Mouse (Mus musculus) testis, adult 2 months (tissue): ENCODE data around the gene Supt3. TPM values are rescaled to one million over a fixed set of nuclear protein-coding genes. Genes with fewer than 3 reads are reported as not detected.

ENCODE experiments used
- H3K27ac ChIP-seq: fragments of 200-500 bp; 2 replicates; pipeline ENCODE4 v1.5.1; 2012; ENCODE audit warnings: low read depth, low read length; ENCODE audit not compliant: control insufficient read depth, insufficient read depth
- H3K27me3 ChIP-seq: fragments of 200-500 bp; 2 replicates; pipeline ENCODE4 v1.6.1; 2012; ENCODE audit warnings: mild to moderate bottlenecking, low read length, moderate library complexity; ENCODE audit not compliant: control insufficient read depth, insufficient read depth
- H3K36me3 ChIP-seq: fragments of 200-500 bp; 2 replicates; pipeline ENCODE4 v1.6.1; 2012; ENCODE audit warnings: mild to moderate bottlenecking, low read length; ENCODE audit not compliant: control insufficient read depth, insufficient read depth
- H3K4me1 ChIP-seq: fragments of 200-500 bp; 2 replicates; pipeline ENCODE4 v1.6.1; 2012; ENCODE audit warnings: low read length; ENCODE audit not compliant: control insufficient read depth, insufficient read depth
- H3K4me3 ChIP-seq: fragments of 200-500 bp; 2 replicates; pipeline ENCODE4 v1.5.1; 2012; ENCODE audit warnings: low read depth, mild to moderate bottlenecking, low read length, moderate library complexity, mixed read lengths; ENCODE audit not compliant: control insufficient read depth
- CTCF ChIP-seq: fragments of 200-500 bp; IDR thresholded peaks from 2 replicates; pipeline ENCODE4 v1.5.1; 2012; ENCODE audit warnings: low read depth, mild to moderate bottlenecking, inconsistent platforms, low read length, moderate library complexity; ENCODE audit not compliant: control insufficient read depth, insufficient read depth, insufficient replicate concordance
- POLR2A ChIP-seq: fragments of 200-500 bp; IDR thresholded peaks from 2 replicates; pipeline ENCODE4 v1.6.1; 2012; ENCODE audit warnings: low read depth, mild to moderate bottlenecking, inconsistent platforms, low read length, moderate library complexity; ENCODE audit not compliant: control insufficient read depth
- polyA plus RNA-seq: library from polyadenylated mRNA; depleted of rRNA; stranded (reverse); fragments of >200 nt; gene quantifications from 2 replicates; pipeline ENCODE4 v1.2.3, GENCODE M21; 2012

The Supt3 gene
- polyA plus RNA-seq, 1 experiment: 19.6 TPM

GRCm38 (mm10) chr17:44945333-44945732 is 168.4 kb downstream of the Supt3 start:
- no peaks in the 10 kb centered on the region for H3K4me1 ChIP-seq
- H3K27ac ChIP-seq: no peak overlapping the region
- no peak overlapping the region for H3K4me3 ChIP-seq
- no peak for TF ChIP-seq POLR2A
- no peak for TF ChIP-seq CTCF
- no peaks in the 10 kb centered on the region for H3K27me3 ChIP-seq
- H3K36me3 ChIP-seq: no peaks in the 10 kb centered on the region

GRCm38 (mm10) chr17:44948321-44948720 is 171.4 kb downstream of the Supt3 start:
- no peaks in the 10 kb centered on the region for H3K4me1 ChIP-seq
- H3K27ac ChIP-seq: no peak overlapping the region
- no peak for TF ChIP-seq CTCF
- TF ChIP-seq POLR2A: no peak
- H3K36me3 ChIP-seq: no peaks in the 10 kb centered on the region
- no peak overlapping the region for H3K4me3 ChIP-seq
- no peaks in the 10 kb centered on the region for H3K27me3 ChIP-seq

GRCm38 (mm10) chr17:44956671-44957070 is 179.7 kb downstream of the Supt3 start:
- Histone ChIP-seq H3K4me1 (no peaks in the 10 kb centered on the region), H3K4me3 (no peak overlapping the region), H3K36me3 (no peaks in the 10 kb centered on the region), H3K27ac (no peak overlapping the region), H3K27me3 (no peaks in the 10 kb centered on the region)
- no peak for TF ChIP-seq CTCF
- no peak for TF ChIP-seq POLR2A

DNA sequence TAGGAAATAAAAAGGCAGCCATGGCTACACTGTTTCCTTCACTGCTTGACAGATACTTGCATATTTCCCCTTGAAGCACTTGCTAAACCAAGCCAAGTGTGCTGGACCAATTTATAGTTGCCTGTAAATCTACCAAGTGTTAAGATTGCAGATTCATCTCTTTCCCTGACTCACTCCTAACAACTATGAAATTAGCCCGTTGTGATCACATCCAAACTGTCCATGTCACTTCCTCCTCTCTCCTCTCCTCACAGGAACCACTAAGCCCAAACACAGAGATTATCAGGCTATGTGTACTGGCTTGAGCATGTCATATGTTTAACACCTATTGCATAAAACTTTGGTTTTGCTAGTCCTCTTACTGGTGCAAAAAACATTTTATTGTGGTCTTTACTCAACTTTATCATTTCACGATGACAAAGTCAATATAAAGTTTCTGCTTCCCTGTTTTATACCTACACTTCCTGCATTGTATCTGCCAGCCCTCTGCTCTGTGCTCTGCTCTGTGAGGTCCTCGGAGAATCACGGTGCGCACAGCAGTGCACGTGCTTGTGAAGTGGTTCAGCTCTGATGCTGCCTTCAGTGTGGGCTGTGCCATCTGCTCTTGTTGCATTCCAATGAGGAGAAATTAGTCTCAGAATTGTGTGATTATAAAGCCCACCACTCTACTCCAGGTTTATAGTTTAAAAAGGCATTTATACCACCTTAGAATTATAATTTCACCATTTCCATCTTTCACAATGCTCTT is 186.3 kb downstream of the Supt3 start:
- TF ChIP-seq POLR2A (no peak), CTCF (no peak)
- Histone ChIP-seq H3K36me3 (no peaks in the 10 kb centered on the region), H3K27me3 (no peaks in the 10 kb centered on the region), H3K27ac (no peak overlapping the region), H3K4me1 (no peaks in the 10 kb centered on the region), H3K4me3 (no peak overlapping the region)

DNA sequence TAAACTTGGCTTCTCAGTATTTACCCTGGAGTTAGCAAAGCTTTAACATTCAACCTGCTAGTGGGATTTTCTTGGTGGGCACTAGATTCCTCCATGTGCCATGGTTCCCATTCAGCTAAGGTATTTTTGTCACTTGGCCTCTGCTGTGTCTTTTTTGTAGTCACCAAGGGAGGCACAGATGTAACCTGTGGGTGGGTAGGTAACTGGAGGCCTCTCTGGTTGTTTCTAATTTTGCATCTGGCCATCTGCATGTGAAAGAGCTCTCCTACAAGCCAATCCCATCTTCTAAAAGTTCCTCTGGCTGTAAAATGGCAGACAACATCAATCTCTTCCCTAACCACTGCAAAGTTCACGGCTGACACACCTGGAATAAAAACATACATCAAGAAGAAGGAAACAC is 190.2 kb downstream of the Supt3 start:
- TF ChIP-seq CTCF (no peak), POLR2A (no peak)
- no peaks in the 10 kb centered on the region for H3K4me1 ChIP-seq
- H3K27ac ChIP-seq: no peak overlapping the region
- H3K27me3 ChIP-seq: no peaks in the 10 kb centered on the region
- H3K36me3 ChIP-seq: no peaks in the 10 kb centered on the region
- H3K4me3 ChIP-seq: no peak overlapping the region

DNA sequence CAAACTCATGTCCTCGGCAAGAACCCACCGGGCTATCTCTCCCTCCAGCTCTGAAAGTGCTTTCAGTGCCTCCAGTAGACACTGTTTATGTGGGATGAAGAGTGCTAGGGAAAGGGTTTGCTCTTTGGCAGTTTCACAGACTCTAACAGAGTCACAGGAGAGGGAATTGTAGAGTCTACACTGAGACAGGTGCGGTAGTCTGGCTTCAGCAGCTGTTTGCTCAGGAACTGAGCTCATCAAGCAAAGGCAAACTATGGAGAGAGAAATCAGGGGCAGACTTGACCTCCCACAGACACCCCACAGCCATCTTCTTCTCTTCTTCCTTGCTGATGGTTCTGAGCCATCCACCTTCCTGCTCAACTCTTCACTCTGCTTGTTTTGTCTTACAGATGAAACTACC is 193.3 kb downstream of the Supt3 start:
- H3K27ac ChIP-seq: no peak overlapping the region
- H3K27me3 ChIP-seq: no peaks in the 10 kb centered on the region
- TF ChIP-seq CTCF (no peak), POLR2A (no peak)
- H3K4me3 ChIP-seq: no peak overlapping the region
- H3K4me1 ChIP-seq: no peaks in the 10 kb centered on the region
- no peaks in the 10 kb centered on the region for H3K36me3 ChIP-seq

- Histone ChIP-seq H3K27me3 (no peaks in the 10 kb centered on the region), H3K4me3 (no peak overlapping the region), H3K36me3 (no peaks in the 10 kb centered on the region), H3K27ac (no peak overlapping the region), H3K4me1 (no peaks in the 10 kb centered on the region)
- TF ChIP-seq POLR2A (no peak), CTCF (no peak)
These were observed 196.5 kb downstream of the Supt3 start for GRCm38 (mm10) chr17:44973489-44973888.
